23 mouse cellular contexts compared by ENCODE assay signal in genomic region chr1:64488521-64489029, GRCm38 (mm10). TPM values are rescaled to one million over a fixed set of nuclear protein-coding genes. Genes with fewer than 3 reads are reported as not detected.
DNase-seq lines count a peak whose midpoint lies in the region; ATAC-seq and TF ChIP-seq lines count a peak whose summit lies in the region.
"Had no signal": no experiment of that assay in that cellular context is flagged by ENCODE, and none has a peak within 500 bp of the region (broad histone marks: within the 10 kb centered on the region; RNA-seq: fewer than 3 reads in every experiment).

No protein-coding gene starts in this region.

- no peak overlapping the region for H3K9ac ChIP-seq in hindbrain, embryonic 16.5 days (ENCODE audit: low read depth, low read length)
- H3K9ac ChIP-seq in hindbrain, embryonic 12.5 days: no peak overlapping the region
- H3K9ac ChIP-seq in midbrain, embryonic 16.5 days (ENCODE audit: low read depth, low read length): no peak overlapping the region
- H3K9ac ChIP-seq in liver, postnatal 0 days (replicated peaks): no peak overlapping the region
- H3K9ac ChIP-seq: embryonic facial prominence, embryonic 15.5 days; limb, embryonic 15.5 days; liver, embryonic 14.5 days had no signal

- H3K4me2 ChIP-seq in hindbrain, embryonic 16.5 days (ENCODE audit: low read length): no peak overlapping the region
- no peak overlapping the region for H3K4me2 ChIP-seq in hindbrain, embryonic 12.5 days (replicated peaks)
- no peak overlapping the region for H3K4me2 ChIP-seq in midbrain, embryonic 16.5 days (ENCODE audit: low read length)
- no peak overlapping the region for H3K4me2 ChIP-seq in liver, postnatal 0 days (ENCODE audit: low read depth, low read length)
- H3K4me2 ChIP-seq: embryonic facial prominence, embryonic 15.5 days; limb, embryonic 15.5 days had no signal

- no peaks in the 10 kb centered on the region for H3K4me1 ChIP-seq in hindbrain, embryonic 16.5 days (ENCODE audit: control insufficient read depth, insufficient read depth, low read depth, low read length)
- no peaks in the 10 kb centered on the region for H3K4me1 ChIP-seq in hindbrain, embryonic 12.5 days
- H3K4me1 ChIP-seq in midbrain, embryonic 10.5 days: peaks cover 28% of the 10 kb centered on the region
- H3K4me1 ChIP-seq in midbrain, embryonic 16.5 days (ENCODE audit: control insufficient read depth, insufficient read depth, low read length): 0 out of 2 replicates have a peak, but pooled peaks cover 2% of the 10 kb centered on the region
- no peaks in the 10 kb centered on the region for H3K4me1 ChIP-seq in liver, postnatal 0 days (ENCODE audit: insufficient read depth)
- H3K4me1 ChIP-seq: embryonic facial prominence, embryonic 15.5 days; limb, embryonic 15.5 days had no signal

- 27% methylated on average over 4 of the region's 4 CpGs for WGBS in hindbrain, embryonic 16.5 days
- WGBS in hindbrain, embryonic 12.5 days: 48% methylated on average over 4 of the region's 4 CpGs
- 40% methylated on average over 4 of the region's 4 CpGs for WGBS in midbrain, embryonic 10.5 days
- WGBS in midbrain, embryonic 16.5 days: 11% methylated on average over 4 of the region's 4 CpGs
- 41% methylated on average over 4 of the region's 4 CpGs for WGBS in liver, postnatal 0 days (ENCODE audit: insufficient replicate concordance)

- TF ChIP-seq EP300 in liver, postnatal 0 days (IDR thresholded peaks at IDR 0.05; ENCODE audit: low read depth): no peak

- no peak overlapping the region for H3K4me3 ChIP-seq in hindbrain, embryonic 16.5 days (ENCODE audit: low read length)
- no peak overlapping the region for H3K4me3 ChIP-seq in hindbrain, embryonic 12.5 days
- no peak overlapping the region for H3K4me3 ChIP-seq in midbrain, embryonic 10.5 days
- H3K4me3 ChIP-seq in midbrain, embryonic 16.5 days (ENCODE audit: low read depth, low read length): no peak overlapping the region
- H3K4me3 ChIP-seq in liver, postnatal 0 days (ENCODE audit: low read depth, low read length): no peak overlapping the region
- H3K4me3 ChIP-seq: embryonic facial prominence, embryonic 15.5 days; gastrocnemius, adult 2 months; heart, embryonic 10.5 days; limb, embryonic 15.5 days had no signal

- H3K27me3 ChIP-seq in hindbrain, embryonic 16.5 days (replicated peaks; ENCODE audit: control insufficient read depth, insufficient read depth, low read length): no peaks in the 10 kb centered on the region
- H3K27me3 ChIP-seq in hindbrain, embryonic 12.5 days: no peaks in the 10 kb centered on the region
- H3K27me3 ChIP-seq in midbrain, embryonic 10.5 days (ENCODE audit: low read depth, poor library complexity, severe bottlenecking): no peaks in the 10 kb centered on the region
- H3K27me3 ChIP-seq in midbrain, embryonic 16.5 days (ENCODE audit: control insufficient read depth, insufficient read depth, low read depth, low read length): no peaks in the 10 kb centered on the region
- H3K27me3 ChIP-seq in liver, postnatal 0 days (ENCODE audit: insufficient read depth, low read length): no peaks in the 10 kb centered on the region
- H3K27me3 ChIP-seq: embryonic facial prominence, embryonic 15.5 days; limb, embryonic 15.5 days had no signal

- H3K36me3 ChIP-seq in hindbrain, embryonic 16.5 days (ENCODE audit: control insufficient read depth, insufficient read depth, low read length): no peaks in the 10 kb centered on the region
- H3K36me3 ChIP-seq in hindbrain, embryonic 12.5 days: no peaks in the 10 kb centered on the region
- no peaks in the 10 kb centered on the region for H3K36me3 ChIP-seq in midbrain, embryonic 10.5 days
- no peaks in the 10 kb centered on the region for H3K36me3 ChIP-seq in midbrain, embryonic 16.5 days (ENCODE audit: control insufficient read depth, insufficient read depth, low read length)
- H3K36me3 ChIP-seq in liver, postnatal 0 days (replicated peaks; ENCODE audit: insufficient read depth, low read length): no peaks in the 10 kb centered on the region
- H3K36me3 ChIP-seq: embryonic facial prominence, embryonic 15.5 days; heart, embryonic 10.5 days; limb, embryonic 15.5 days had no signal

- H3K9me3 ChIP-seq in hindbrain, embryonic 16.5 days (ENCODE audit: control insufficient read depth, low read length): no peaks in the 10 kb centered on the region
- H3K9me3 ChIP-seq in hindbrain, embryonic 12.5 days (replicated peaks): no peaks in the 10 kb centered on the region
- no peaks in the 10 kb centered on the region for H3K9me3 ChIP-seq in midbrain, embryonic 10.5 days (replicated peaks)
- H3K9me3 ChIP-seq in midbrain, embryonic 16.5 days (replicated peaks; ENCODE audit: control insufficient read depth, low read length, poor library complexity, severe bottlenecking): no peaks in the 10 kb centered on the region
- no peaks in the 10 kb centered on the region for H3K9me3 ChIP-seq in liver, postnatal 0 days (ENCODE audit: low read length)
- H3K9me3 ChIP-seq: embryonic facial prominence, embryonic 15.5 days; heart, embryonic 10.5 days; limb, embryonic 15.5 days had no signal

- peak overlapping the region; percentile 44; the same call in 1 of the 2 replicates for H3K27ac ChIP-seq in hindbrain, embryonic 16.5 days (ENCODE audit: low read depth, low read length)
- H3K27ac ChIP-seq in hindbrain, embryonic 12.5 days: no peak overlapping the region
- peak overlapping the region; percentile 56 for H3K27ac ChIP-seq in midbrain, embryonic 10.5 days (replicated peaks)
- peak overlapping the region; percentile 45; the same call in 1 of the 2 replicates for H3K27ac ChIP-seq in midbrain, embryonic 16.5 days (ENCODE audit: low read length)
- no peak overlapping the region for H3K27ac ChIP-seq in liver, postnatal 0 days (ENCODE audit: low read depth)
- H3K27ac ChIP-seq: embryonic facial prominence, embryonic 15.5 days; gastrocnemius, adult 2 months; heart, embryonic 10.5 days; limb, embryonic 15.5 days; liver, embryonic 14.5 days had no signal

- ATAC-seq in hindbrain, embryonic 16.5 days: peak; percentile 63
- no peak for ATAC-seq in hindbrain, embryonic 12.5 days (ENCODE audit: low FRiP score)
- ATAC-seq in midbrain, embryonic 16.5 days: peak; percentile 80
- no peak for ATAC-seq in liver, postnatal 0 days
- ATAC-seq: forebrain, embryonic 14.5 days; intestine, embryonic 16.5 days had no signal

- no peak for TF ChIP-seq CTCF in liver, postnatal 0 days (IDR thresholded peaks at IDR 0.05; ENCODE audit: low read depth)

- peak; percentile 6 for DNase-seq in MEL-GATA-1-ER (ENCODE audit: extremely low read depth, low read depth)
- peak; percentile 42 for DNase-seq in midbrain, embryonic 10.5 days (ENCODE audit: low spot score)
- DNase-seq in adrenal gland, postnatal 36 days: no peak
- DNase-seq in kidney, postnatal 4 days: no peak
- DNase-seq in liver, postnatal 0 days: no peak
- DNase-seq: adrenal gland, adult 8-10 months; cerebellum, adult 8-10 months; gastrocnemius, adult 2 months; heart, postnatal 4 days; kidney, postnatal 25 days; lung, postnatal 4 days; retina, postnatal 1 day; right cerebral cortex, postnatal 4 days; thymus, postnatal 36 days had no signal

RNA-seq across cellular contexts. Expression of gene Creb1, which starts 43.9 kb away (rescaled TPM):
- polyA plus RNA-seq in hindbrain, embryonic 16.5 days (2015; fragmentation: Nextera tagmentation; extraction: Ambion mirVana): 22.2 and 30.9 TPM in 2 replicates
- 55.5 and 57.1 TPM in 2 replicates for polyA plus RNA-seq in hindbrain, embryonic 12.5 days (2016; fragmentation: Nextera tagmentation; extraction: Ambion mirVana)
- 46.2 and 50.3 TPM in 2 replicates for polyA plus RNA-seq in midbrain, embryonic 10.5 days (2016; fragmentation: Nextera tagmentation; extraction: Ambion mirVana)
- polyA plus RNA-seq in midbrain, embryonic 16.5 days (2015; fragmentation: Nextera tagmentation; extraction: Ambion mirVana): 35.0 and 41.7 TPM in 2 replicates
- 10 to 100 TPM; 44.7 to 46.0 TPM for total RNA-seq in adrenal gland, postnatal 36 days (2021)
- polyA plus RNA-seq in liver, postnatal 0 days (2015; fragmentation: Nextera tagmentation; extraction: Ambion mirVana): 5.2 and 5.9 TPM in 2 replicates

Comparison
In these comparisons a context has a peak if more than half of its experiments do, and no peak if none do; other contexts are left out.
1. ATAC-seq: peak in hindbrain, embryonic 16.5 days (single experiment) and midbrain, embryonic 16.5 days (single experiment); none in hindbrain, embryonic 12.5 days (single experiment) and liver, postnatal 0 days (single experiment).
2. H3K27ac ChIP-seq: peak in hindbrain, embryonic 16.5 days (single experiment), midbrain, embryonic 10.5 days (single experiment) and midbrain, embryonic 16.5 days (single experiment); none in hindbrain, embryonic 12.5 days (single experiment) and liver, postnatal 0 days (single experiment).
3. DNase-seq: peak in MEL-GATA-1-ER (single experiment) and midbrain, embryonic 10.5 days (single experiment); none in adrenal gland, postnatal 36 days (0 of 2), kidney, postnatal 4 days (0 of 2) and liver, postnatal 0 days (single experiment).